Mouse (Mus musculus) thymus, postnatal 0 days (tissue): Measurements from ENCODE around the gene 1700129C05Rik. TPM values are rescaled to one million over a fixed set of nuclear protein-coding genes. Genes with fewer than 3 reads are reported as not detected.

Experiments
- DNase-seq: peaks from one replicate; pipeline ENCODE4 v3.0.0-alpha.2; 2015; ENCODE audit warnings: low spot score
- polyA plus RNA-seq: library from polyadenylated mRNA; unstranded; fragments of >200 nt; fragmentation: Nextera tagmentation; extraction: Ambion mirVana; gene quantifications from 2 replicates; pipeline ENCODE4 v1.2.1, GENCODE M21; 2015

1700129C05Rik gene
- not detected in 2 replicates for polyA plus RNA-seq

DNA sequence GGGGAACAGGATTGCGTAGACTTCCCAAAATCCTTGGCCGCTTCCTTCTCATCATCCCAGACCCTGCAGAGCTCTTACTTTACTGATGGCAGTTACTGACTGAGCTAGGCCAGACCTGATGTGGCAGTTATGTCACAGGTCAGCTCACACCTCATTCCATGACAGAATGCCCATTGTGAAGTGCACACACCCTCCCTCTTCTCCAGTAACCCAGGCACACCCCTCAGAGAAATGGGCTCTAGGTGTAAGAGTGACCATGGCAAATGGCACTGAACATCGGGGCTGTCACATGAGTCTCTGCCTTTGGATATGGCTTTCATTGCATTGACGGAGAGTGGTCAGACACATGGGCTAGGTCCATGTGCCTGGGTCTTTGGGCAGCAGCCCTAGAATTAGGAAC, at the start of gene 1700129C05Rik:
Gene 1700129C05Rik (minus strand): TSS at position 101 of the 400 bp plus-strand sequence.
- DNase-seq = no peak

DNA sequence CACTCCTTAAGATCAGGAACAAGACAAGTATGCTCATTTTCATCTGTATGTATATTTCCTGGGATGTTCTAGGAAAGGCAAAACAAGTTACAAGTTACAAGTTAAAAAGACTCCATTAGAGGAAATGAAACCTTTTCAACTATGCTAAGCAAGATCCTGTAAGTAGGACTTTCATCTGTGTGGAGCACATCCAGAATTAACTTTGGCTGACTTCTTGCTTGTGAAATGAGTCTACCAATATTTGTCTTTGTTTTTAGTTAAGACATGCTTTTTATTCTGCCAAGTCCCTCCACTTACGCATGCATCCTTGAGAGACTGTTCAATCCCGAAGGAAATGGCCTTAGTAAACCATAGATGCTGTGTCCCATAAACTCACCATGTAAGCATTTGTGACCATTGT, 43.4 kb upstream of the 1700129C05Rik start:
- DNase-seq = no peak

DNA sequence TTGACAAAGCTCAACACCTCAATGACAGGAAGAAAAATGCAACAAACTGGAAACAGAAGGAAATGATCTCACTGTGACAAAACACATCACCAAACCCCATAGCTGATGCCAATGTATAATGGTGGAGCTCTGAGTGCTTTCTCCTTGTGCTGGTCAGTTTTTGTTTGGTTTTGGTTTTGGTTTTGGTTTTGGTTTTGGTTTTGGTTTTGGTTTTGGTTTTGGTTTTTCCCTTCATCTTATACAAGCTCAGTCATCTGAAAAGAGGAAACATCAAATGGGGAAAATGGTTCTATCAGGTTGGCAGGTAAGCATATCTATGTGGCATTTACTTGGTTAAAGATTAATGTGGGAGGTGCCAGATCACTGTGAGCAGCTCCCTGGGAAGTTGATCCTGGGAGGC, 42.8 kb upstream of the 1700129C05Rik start:
- no peak for DNase-seq

DNA sequence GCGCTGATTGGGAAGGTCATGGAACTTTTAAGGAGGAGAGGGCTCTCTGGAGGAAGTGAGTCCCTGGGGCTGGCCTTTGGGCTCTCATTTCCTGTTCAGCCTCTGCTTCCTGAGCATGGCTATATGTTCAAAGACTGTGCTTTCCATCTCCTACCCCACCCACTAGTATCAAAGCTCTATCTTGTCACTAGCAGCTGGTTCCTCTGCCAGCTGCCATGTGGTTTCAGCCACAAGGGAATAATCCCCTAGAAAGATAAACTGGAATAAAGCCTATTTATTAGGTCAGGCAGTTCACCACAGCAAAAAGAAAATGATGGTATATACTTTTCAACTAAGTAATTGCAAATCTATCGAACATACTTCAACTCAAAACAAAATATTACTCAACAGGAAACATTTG, 40.0 kb upstream of the 1700129C05Rik start:
- DNase-seq = no peak

DNA sequence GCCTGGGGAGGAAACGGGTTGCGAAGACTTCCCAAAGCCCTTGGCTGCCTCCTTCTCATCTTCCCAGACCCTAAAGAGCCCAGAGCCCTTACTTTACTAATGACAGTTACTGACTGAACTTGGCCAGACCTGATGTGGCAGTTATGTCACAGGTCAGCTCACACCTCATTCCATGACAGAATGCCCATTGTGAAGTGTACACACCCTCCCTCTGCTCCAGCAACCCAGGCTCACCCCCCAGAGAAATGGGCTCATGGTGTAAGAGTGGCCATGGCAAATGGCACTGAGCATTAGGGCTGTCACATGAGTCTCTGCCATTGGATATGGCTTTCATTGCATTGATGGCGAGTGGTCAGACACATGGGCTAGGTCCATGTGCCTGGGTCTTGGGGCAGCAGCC, 36.0 kb upstream of the 1700129C05Rik start, which contains the start of gene Gm5142:
Gene Gm5142 (minus strand): TSS at position 101 of the 400 bp plus-strand sequence.
- DNase-seq = no peak

DNA sequence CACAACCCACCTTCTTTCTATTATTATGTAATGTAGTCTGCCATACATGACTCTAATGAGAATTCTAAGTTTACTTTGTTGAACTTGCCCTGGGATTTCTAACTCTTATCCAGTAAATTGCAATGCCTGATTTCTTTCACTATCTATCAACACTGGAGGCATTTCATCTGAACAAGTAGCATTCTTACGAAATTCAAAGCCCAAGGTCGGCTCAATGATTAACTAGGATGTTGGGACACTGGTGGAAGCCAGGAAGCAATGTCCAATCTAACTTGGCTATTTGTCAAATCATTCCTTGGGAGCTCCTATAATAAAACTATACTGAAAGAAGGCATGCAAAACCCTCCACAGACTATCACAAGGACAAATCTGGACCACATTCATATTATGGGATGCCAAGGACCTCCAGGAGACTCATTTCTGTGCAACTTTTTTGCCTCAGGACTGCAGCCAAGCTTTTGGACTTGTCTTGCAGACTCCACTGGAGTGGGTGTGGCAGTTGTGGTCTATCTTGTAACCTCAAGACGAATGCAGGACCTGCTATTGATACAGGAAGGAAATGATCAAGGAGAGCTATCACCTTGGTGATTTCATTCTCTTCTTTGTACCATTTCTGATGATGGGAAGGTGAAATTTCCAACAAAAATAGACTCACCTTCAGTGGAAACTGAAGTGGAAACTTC, 14.5 kb upstream of the 1700129C05Rik start:
- DNase-seq = no peak

DNA sequence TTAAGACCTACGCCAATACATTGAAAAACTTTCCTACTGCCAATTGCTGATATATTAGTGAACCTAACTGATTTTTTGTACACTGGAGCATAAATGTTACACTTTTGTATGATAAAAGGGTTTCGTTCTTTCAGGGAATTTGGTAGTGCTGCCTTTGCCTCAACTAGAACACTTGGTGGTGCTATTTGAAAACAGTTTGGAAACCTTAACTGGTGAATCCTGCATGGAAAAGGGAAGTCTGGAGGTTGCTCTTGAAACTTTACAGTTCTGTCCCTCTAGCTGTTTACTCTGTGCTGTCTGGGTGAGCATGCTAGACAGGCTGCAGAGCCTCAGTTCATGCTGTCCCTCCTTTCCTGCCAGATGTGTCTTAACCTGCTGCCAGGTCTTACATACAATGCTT, 12.9 kb upstream of the 1700129C05Rik start:
- DNase-seq = no peak

DNA sequence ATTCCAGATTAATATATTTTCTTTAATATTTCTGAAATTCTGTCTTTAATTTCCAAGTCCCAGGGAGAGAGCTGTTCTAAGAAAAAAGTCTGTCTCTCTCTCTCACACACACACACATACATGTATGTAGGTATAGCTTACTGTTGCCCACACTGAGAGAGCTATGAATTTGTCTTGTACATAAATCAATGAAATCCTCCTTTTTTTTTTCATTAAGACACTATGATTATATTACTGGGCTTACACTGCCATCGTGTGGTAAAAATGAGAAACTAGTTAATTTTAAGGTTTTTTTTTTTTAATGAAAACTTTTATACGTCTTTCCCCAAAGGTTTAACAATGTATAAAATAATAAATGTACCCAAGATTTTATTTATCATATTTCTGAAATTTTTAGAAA, 28.4 kb downstream of the 1700129C05Rik start:
- DNase-seq = peak; percentile 24

DNA sequence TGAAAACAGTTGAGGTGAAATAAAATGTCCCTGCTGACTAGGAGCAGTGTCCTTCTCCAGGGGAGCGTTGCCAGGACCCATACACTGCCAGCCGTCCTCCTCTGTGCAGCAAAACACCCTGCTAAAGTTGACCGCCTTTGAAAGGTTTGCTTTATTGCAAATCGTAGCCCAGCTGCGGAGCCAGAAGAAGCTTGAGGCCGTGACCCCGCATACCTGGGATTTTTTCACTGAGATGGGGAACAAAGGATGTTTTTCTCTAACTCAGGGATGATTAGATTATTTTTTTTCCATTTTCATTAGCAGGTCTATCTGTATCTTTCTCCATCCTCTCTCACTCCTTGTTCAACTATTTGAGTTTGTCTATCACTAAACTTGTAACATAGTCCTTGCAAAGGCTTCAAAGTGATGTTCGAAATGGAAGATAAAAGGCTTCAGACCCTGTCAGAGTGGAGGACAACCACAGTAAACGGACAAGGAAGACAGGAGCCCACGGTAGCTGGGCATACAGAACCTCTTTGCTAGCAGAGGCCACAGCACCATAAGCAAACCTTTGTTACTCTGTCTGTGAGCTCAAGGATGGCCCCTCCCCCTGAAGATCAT, 38.6 kb downstream of the 1700129C05Rik start:
- DNase-seq = no peak

DNA sequence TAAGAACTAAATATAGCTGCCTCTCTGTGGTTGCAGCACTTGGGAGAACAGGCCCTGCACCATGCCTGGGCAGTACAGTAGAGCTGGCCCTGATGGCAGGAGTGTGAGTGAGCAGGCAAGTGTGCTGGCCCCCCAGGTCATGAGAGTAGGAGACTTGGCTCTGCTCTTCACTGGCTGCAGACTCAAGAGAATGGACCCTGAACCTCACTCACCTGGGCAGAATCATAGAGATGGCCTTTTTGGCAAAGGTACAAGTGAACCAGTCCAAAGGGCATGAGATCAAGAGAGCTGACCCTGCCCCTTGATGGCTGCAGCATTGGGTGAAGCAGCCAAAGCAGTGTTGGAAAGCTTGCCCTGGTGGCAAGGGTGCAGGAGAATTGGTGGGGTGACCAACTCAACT, 49.1 kb downstream of the 1700129C05Rik start:
- DNase-seq = no peak

DNA sequence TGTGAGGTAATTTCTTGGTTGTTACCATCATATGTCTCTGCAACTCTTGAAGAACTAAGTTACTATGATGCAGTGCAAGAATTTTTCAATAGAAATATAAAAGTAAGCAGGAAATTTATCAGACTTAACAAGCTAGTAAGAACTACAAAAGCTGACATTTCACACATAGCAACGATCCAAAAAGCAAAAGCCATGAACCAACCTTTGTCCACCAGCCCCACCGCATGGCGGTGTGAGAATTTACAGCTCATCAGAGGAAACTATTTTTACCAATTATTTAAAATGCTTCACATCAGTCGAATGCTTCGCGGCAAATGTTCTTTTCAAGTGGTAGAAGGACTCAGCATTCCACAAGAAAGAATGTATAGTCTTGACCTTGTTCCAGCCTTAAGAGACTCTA, 58.3 kb downstream of the 1700129C05Rik start:
- DNase-seq = no peak

Other genes with a start within 250 kb of the 1700129C05Rik start
- not detected in 2 replicates for gene Gm5142, start 35.9 kb upstream of the 1700129C05Rik start, polyA plus RNA-seq
- gene Rcbtb1, start 58.3 kb upstream of the 1700129C05Rik start, polyA plus RNA-seq = 18.6 and 25.6 TPM in 2 replicates
- not detected in 2 replicates for gene Gm6904, start 117.3 kb upstream of the 1700129C05Rik start, polyA plus RNA-seq
- 0.62 and 1.0 TPM in 2 replicates for gene Phf11a, start 154.6 kb upstream of the 1700129C05Rik start, polyA plus RNA-seq
- gene Phf11b, start 198.5 kb upstream of the 1700129C05Rik start, polyA plus RNA-seq = 6.6 and 7.0 TPM in 2 replicates
- gene Phf11d, start 222.6 kb upstream of the 1700129C05Rik start, polyA plus RNA-seq = 12.8 and 15.9 TPM in 2 replicates